Mouse (Mus musculus) ES-Bruce4 (cell line): ENCODE results near the gene Hap1.
"Not testable (repeated sequence)": the region's sequence is repeated elsewhere in the genome, so short reads cannot be mapped to it uniquely, and the experiment has no call there.

Source experiments
- CTCF ChIP-seq: IDR thresholded peaks from one replicate; pipeline ENCODE4 v1.8.1; 2011; ENCODE audit warnings: low read depth, low read length
- POLR2A ChIP-seq: IDR thresholded peaks from one replicate; pipeline ENCODE4 v1.8.1; 2011; ENCODE audit warnings: low read length; ENCODE audit not compliant: insufficient read depth

- not testable (repeated sequence) for TF ChIP-seq CTCF, POLR2A
Observed at GRCm38 (mm10) chr11:100321479-100322305, 34.2 kb downstream of the Hap1 start.
